Mouse (Mus musculus) hindbrain, embryonic 12.5 days (tissue): Measurements from ENCODE around the gene E030018B13Rik. TPM values are rescaled to one million over a fixed set of nuclear protein-coding genes. Genes with fewer than 3 reads are reported as not detected.
A peak's percentile ranks its signal among the peaks of the same experiment; 100 is the strongest.

Experiments used
- ATAC-seq: fragments of 200-750 bp; cut with Nextera tagmentation; 2 replicates; pipeline ENCODE4 v1.8.0; 2017; ENCODE audit warnings: moderate TSS enrichment; ENCODE audit not compliant: low FRiP score
- H3K27ac ChIP-seq: fragments of 300-500 bp; sonication (generic); 2 replicates; pipeline ENCODE4 v1.5.1; 2016; ENCODE audit warnings: mild to moderate bottlenecking
- H3K27me3 ChIP-seq: fragments of 300-500 bp; sonication (generic); 2 replicates; pipeline ENCODE4 v1.6.1; 2016; ENCODE audit warnings: mild to moderate bottlenecking
- H3K36me3 ChIP-seq: fragments of 300-500 bp; sonication (generic); 2 replicates; pipeline ENCODE4 v1.6.1; 2016; ENCODE audit warnings: mild to moderate bottlenecking
- H3K4me1 ChIP-seq: fragments of 300-500 bp; sonication (generic); 2 replicates; pipeline ENCODE4 v1.6.1; 2016
- H3K4me2 ChIP-seq: fragments of 300-500 bp; sonication (generic); replicated peaks from 2 replicates; pipeline ENCODE4 v1.6.1; 2016; ENCODE audit warnings: mild to moderate bottlenecking
- H3K4me3 ChIP-seq: fragments of 300-500 bp; sonication (generic); 2 replicates; pipeline ENCODE4 v1.5.1; 2016; ENCODE audit warnings: mild to moderate bottlenecking
- H3K9ac ChIP-seq: fragments of 300-500 bp; sonication (generic); 2 replicates; pipeline ENCODE4 v1.6.1; 2016; ENCODE audit warnings: mild to moderate bottlenecking, moderate library complexity
- H3K9me3 ChIP-seq: fragments of 300-500 bp; sonication (generic); replicated peaks from 2 replicates; pipeline ENCODE4 v1.6.1; 2016; ENCODE audit warnings: mild to moderate bottlenecking
- WGBS: fragments of 180-500 bp; shearing (Covaris S2); methylation state at CpG from one replicate; pipeline ENCODE4 v1.1.7; 2016; 5-methylcytosine and 5-hydroxymethylcytosine counted together
- polyA plus RNA-seq: library from polyadenylated mRNA; unstranded; fragments of >200 nt; fragmentation: Nextera tagmentation; extraction: Ambion mirVana; gene quantifications from 2 replicates; pipeline ENCODE4 v1.2.1, GENCODE M21; 2016

Gene E030018B13Rik
- polyA plus RNA-seq, 1 experiment from 2014 or later, result 0.21 TPM

- Histone ChIP-seq H3K9ac (no peak overlapping the region), H3K4me1 (peaks cover 41% of the 10 kb centered on the region), H3K4me3 (no peak overlapping the region), H3K27me3 (no peaks in the 10 kb centered on the region), H3K36me3 (no peaks in the 10 kb centered on the region), H3K9me3 (no peaks in the 10 kb centered on the region), H3K4me2 (no peak overlapping the region), H3K27ac (no peak overlapping the region)
- no peak for ATAC-seq
- WGBS, result 62% methylated on average over 11 of the region's 11 CpGs
Measured at GRCm38 (mm10) chr7:63901346-63901745, 15.3 kb upstream of the E030018B13Rik start.

GRCm38 (mm10) chr7:63901942-63902341, 14.7 kb upstream of the E030018B13Rik start:
- H3K4me1 ChIP-seq, result peaks cover 35% of the 10 kb centered on the region
- no peak overlapping the region for H3K9ac ChIP-seq
- no peaks in the 10 kb centered on the region for H3K9me3 ChIP-seq
- no peak overlapping the region for H3K27ac ChIP-seq
- 78% methylated on average over 3 of the region's 3 CpGs for WGBS
- ATAC-seq, result no peak
- H3K27me3 ChIP-seq, result no peaks in the 10 kb centered on the region
- no peak overlapping the region for H3K4me2 ChIP-seq
- H3K4me3 ChIP-seq, result no peak overlapping the region
- no peaks in the 10 kb centered on the region for H3K36me3 ChIP-seq

GRCm38 (mm10) chr7:63902604-63903210, 13.9 kb upstream of the E030018B13Rik start:
- WGBS, result 57% methylated on average over 3 of the region's 3 CpGs
- H3K9me3 ChIP-seq, result no peaks in the 10 kb centered on the region
- H3K27ac ChIP-seq, result no peak overlapping the region
- H3K4me3 ChIP-seq, result no peak overlapping the region
- H3K4me2 ChIP-seq, result no peak overlapping the region
- H3K9ac ChIP-seq, result no peak overlapping the region
- peaks cover 27% of the 10 kb centered on the region for H3K4me1 ChIP-seq
- no peaks in the 10 kb centered on the region for H3K36me3 ChIP-seq
- no peaks in the 10 kb centered on the region for H3K27me3 ChIP-seq
- no peak for ATAC-seq

GRCm38 (mm10) chr7:63903635-63904380, 12.8 kb upstream of the E030018B13Rik start:
- Histone ChIP-seq H3K9ac (no peak overlapping the region), H3K4me3 (no peak overlapping the region), H3K36me3 (no peaks in the 10 kb centered on the region), H3K27me3 (no peaks in the 10 kb centered on the region), H3K9me3 (no peaks in the 10 kb centered on the region), H3K4me1 (peaks cover 35% of the 10 kb centered on the region), H3K27ac (no peak overlapping the region), H3K4me2 (no peak overlapping the region)
- no peak for ATAC-seq
- WGBS, result 71% methylated on average over 9 of the region's 9 CpGs

- H3K9ac ChIP-seq, result no peak overlapping the region
- H3K36me3 ChIP-seq, result no peaks in the 10 kb centered on the region
- 92% methylated on average over 2 of the region's 2 CpGs for WGBS
- no peak overlapping the region for H3K4me3 ChIP-seq
- no peaks in the 10 kb centered on the region for H3K9me3 ChIP-seq
- H3K27me3 ChIP-seq, result no peaks in the 10 kb centered on the region
- ATAC-seq, result no peak
- H3K4me2 ChIP-seq, result no peak overlapping the region
- peaks cover 41% of the 10 kb centered on the region for H3K4me1 ChIP-seq
- no peak overlapping the region for H3K27ac ChIP-seq
Measured at GRCm38 (mm10) chr7:63905190-63905589, 11.5 kb upstream of the E030018B13Rik start.

- H3K4me1 ChIP-seq, result peaks cover 44% of the 10 kb centered on the region
Measured at GRCm38 (mm10) chr7:63905642-63906041, 11.0 kb upstream of the E030018B13Rik start.

GRCm38 (mm10) chr7:63907778-63908495, 8.7 kb upstream of the E030018B13Rik start:
- WGBS, result 76% methylated on average over 5 of the region's 5 CpGs
- no peaks in the 10 kb centered on the region for H3K36me3 ChIP-seq
- H3K4me2 ChIP-seq, result no peak overlapping the region
- no peaks in the 10 kb centered on the region for H3K27me3 ChIP-seq
- H3K9me3 ChIP-seq, result no peaks in the 10 kb centered on the region
- no peak overlapping the region; the same call in 1 of the 2 replicates for H3K27ac ChIP-seq
- peaks cover 50% of the 10 kb centered on the region for H3K4me1 ChIP-seq
- no peak overlapping the region for H3K4me3 ChIP-seq
- ATAC-seq, result no peak
- no peak overlapping the region for H3K9ac ChIP-seq

More at GRCm38 (mm10) chr7:63905642-63906041, 11.0 kb upstream of the E030018B13Rik start:
- no peak overlapping the region for H3K4me2 ChIP-seq
- no peaks in the 10 kb centered on the region for H3K36me3 ChIP-seq
- ATAC-seq, result no peak
- 91% methylated on average over 5 of the region's 5 CpGs for WGBS
- H3K27me3 ChIP-seq, result no peaks in the 10 kb centered on the region
- no peaks in the 10 kb centered on the region for H3K9me3 ChIP-seq
- no peak overlapping the region for H3K9ac ChIP-seq
- no peak overlapping the region for H3K27ac ChIP-seq
- H3K4me3 ChIP-seq, result no peak overlapping the region

GRCm38 (mm10) chr7:63908496-63909285, 8.0 kb upstream of the E030018B13Rik start:
- Histone ChIP-seq H3K4me3 (no peak overlapping the region), H3K27ac (no peak overlapping the region), H3K9me3 (no peaks in the 10 kb centered on the region), H3K4me1 (peaks cover 54% of the 10 kb centered on the region), H3K4me2 (peak overlapping the region; percentile 15; the same call in 1 of the 2 replicates), H3K9ac (no peak overlapping the region), H3K27me3 (no peaks in the 10 kb centered on the region), H3K36me3 (no peaks in the 10 kb centered on the region)
- WGBS, result 47% methylated on average over 8 of the region's 11 CpGs
- no peak for ATAC-seq

- no peaks in the 10 kb centered on the region for H3K36me3 ChIP-seq
- H3K27ac ChIP-seq, result no peak overlapping the region
- H3K9ac ChIP-seq, result no peak overlapping the region
- no peak overlapping the region for H3K4me2 ChIP-seq
- H3K27me3 ChIP-seq, result no peaks in the 10 kb centered on the region
- no peaks in the 10 kb centered on the region for H3K9me3 ChIP-seq
- peaks cover 57% of the 10 kb centered on the region for H3K4me1 ChIP-seq
- H3K4me3 ChIP-seq, result no peak overlapping the region
- WGBS, result 70% methylated on average over 5 of the region's 5 CpGs
- ATAC-seq, result no peak
Measured at GRCm38 (mm10) chr7:63910225-63910624, 6.4 kb upstream of the E030018B13Rik start.

- Histone ChIP-seq H3K27ac (0 out of 2 replicates have a peak overlapping the region, but pooled peaks have one; percentile 3), H3K9me3 (no peaks in the 10 kb centered on the region), H3K4me1 (peaks cover 57% of the 10 kb centered on the region), H3K4me2 (no peak overlapping the region), H3K27me3 (no peaks in the 10 kb centered on the region), H3K9ac (no peak overlapping the region), H3K4me3 (no peak overlapping the region), H3K36me3 (no peaks in the 10 kb centered on the region)
- 36% methylated on average over 4 of the region's 4 CpGs for WGBS
- no peak for ATAC-seq
Measured at GRCm38 (mm10) chr7:63910912-63911311, 5.7 kb upstream of the E030018B13Rik start.

- Histone ChIP-seq H3K27me3 (no peaks in the 10 kb centered on the region), H3K9me3 (no peaks in the 10 kb centered on the region), H3K4me2 (no peak overlapping the region), H3K27ac (peak overlapping the region; percentile 25; the same call in 1 of the 2 replicates), H3K4me1 (peaks cover 61% of the 10 kb centered on the region), H3K4me3 (no peak overlapping the region), H3K36me3 (no peaks in the 10 kb centered on the region), H3K9ac (no peak overlapping the region)
- WGBS, result 56% methylated on average over 8 of the region's 8 CpGs
- ATAC-seq, result no peak
Measured at GRCm38 (mm10) chr7:63911383-63912233, 5.0 kb upstream of the E030018B13Rik start.
